Mouse (Mus musculus) adipocyte (in vitro differentiated cells): ENCODE results near the gene Adam15.

Source experiments
- DNase-seq: peaks from one replicate; pipeline ENCODE4 v3.0.0-alpha.2; 2016; ENCODE audit warnings: low spot score

The Adam15 gene

GRCm38 (mm10) chr3:89351271-89351670 is 1.5 kb upstream of the Adam15 start:
- DNase-seq: peak; percentile 47

DNA sequence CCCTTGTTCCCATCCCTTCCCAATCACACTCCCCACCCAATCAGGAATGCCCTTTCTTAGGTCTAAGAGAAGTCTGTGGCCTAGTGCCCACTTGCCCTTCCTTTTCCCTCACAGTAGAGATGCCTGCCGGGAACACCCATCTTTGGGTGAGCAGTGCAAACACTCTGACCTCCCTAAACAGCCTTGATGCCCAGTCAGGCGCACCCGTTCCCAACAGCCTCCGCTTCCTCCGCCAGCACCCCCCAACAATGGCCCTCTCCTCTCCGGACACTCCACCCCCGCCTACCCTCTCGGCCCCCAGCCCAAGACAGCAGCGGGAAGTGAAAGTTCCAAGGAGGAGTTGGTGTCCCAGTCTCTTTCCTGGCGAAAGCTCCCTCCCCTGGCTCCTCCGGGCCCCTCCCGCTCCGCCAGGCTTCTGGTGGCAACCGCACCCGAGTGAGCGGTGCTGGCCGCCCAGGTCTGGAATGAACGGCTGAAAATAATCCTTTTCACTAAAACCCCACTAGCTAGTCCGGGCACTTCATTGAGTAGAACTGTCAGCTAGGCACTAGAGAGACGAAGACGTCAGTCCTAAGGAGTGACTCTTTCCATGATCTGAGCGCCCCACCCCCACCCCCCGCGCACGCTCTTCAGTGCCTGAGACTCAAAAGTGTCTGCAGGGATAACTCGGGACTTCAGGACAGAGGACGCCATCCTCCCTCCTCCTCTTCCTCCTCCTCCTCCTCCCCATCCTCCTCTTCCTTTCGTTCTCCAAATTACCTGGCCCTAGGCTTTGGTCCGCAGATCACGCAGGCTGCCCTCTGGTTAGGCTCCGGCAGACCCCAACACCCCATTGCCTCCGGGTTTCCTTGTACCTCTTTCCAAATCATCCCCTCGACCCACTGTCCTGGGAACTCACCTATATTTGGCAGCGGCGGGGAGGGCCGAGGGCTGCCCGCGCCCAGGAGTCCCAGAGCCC is 606 bp downstream of the Adam15 start:
- peak; percentile 72 for DNase-seq

DNA sequence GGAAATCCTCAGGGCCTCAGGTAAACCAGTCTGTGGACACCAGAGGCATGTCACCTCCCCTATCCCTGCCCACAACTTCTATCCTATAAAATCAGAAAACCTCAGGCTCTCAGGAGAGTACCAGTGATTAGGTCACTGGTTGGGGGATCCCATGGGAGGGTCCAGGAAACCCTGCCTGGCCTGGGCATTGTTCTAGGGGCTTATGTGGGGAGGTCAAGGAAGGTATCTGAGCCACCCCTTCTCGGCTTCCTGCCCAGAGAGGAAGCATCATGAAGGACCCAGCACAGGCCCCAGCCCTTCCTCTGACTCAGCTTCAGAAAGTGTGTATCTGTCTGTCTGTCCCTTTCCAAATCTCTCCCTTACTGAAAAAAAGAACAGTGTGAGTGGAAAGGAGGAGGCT is 1.9 kb downstream of the Adam15 start:
- DNase-seq: no peak

DNA sequence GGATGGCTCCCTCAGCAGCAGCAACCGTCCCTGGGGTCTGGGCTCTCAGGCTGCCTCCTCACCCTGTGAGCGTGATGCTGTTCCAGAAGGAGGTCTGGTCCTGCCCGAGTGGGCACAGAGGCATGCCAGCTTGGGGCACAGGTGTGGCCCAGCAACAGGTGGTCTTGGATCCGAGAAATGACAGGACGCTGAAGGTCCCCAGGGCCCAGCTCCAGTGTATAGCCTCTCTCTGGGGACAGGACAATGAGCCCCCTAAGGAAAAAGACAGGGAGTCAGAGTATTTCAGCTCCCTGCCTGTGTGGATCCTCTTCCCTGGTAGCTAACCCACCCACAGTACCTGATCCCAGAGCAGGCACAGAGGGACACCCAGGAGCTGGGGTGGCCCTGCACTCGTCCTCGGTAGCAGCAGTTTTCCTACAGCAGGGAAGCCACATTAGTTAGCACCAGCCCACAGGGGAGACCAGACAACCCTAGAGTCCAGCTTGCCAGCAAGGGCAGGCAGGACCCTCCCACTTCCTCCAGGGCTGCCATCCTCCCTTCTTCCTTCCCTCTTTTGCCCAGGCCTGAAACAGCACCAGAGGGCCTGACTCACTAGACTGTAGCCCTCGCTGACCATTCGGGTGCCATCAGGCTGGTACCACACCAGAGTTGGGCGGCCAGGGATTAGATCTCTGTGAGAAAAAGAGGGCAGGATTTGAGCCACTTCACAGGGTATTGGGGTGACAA is 2.8 kb downstream of the Adam15 start:
- no peak for DNase-seq

DNA sequence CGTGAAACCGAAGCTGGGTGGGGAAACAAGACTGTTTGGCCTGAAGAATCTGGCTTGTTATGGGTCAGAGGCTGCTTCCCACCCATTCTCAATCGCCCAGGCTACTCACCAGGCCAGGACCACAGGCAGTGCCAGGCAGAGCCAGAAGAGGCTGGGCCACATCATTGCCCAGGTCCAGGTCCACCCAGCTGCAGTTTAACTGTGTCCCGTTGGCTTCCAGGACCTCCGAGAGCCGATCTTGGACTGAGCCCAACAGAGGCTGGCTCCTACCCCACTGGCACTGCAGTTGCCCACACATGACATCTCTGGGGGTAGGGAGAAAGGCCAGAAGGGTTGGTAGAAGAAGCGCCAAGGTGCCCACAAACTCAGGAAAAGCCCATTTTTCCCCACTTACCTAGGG is 6.5 kb downstream of the Adam15 start:
- DNase-seq: no peak

DNA sequence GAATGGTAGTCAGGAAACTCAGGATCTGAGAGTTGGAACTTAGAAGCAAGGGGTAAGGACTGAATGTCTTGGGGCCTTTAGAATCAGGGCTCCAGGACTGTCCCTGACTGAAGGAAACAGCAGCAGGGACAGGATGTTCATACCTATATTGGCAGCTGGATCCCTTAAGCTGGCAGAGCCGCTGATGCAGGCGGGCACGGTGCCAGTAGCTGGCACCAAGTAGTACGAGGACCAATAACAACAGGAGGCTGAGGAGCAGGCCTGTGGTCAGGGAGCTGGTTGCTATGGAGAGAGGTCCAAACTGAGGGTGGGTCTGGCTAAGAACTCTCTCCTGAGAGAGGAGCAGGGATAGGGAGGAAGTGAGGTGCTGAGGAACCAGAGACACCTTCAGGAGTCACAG is 8.0 kb downstream of the Adam15 start:
- DNase-seq: no peak

GRCm38 (mm10) chr3:89340465-89340864 is 9.3 kb downstream of the Adam15 start:
- DNase-seq: peak; percentile 70

DNA sequence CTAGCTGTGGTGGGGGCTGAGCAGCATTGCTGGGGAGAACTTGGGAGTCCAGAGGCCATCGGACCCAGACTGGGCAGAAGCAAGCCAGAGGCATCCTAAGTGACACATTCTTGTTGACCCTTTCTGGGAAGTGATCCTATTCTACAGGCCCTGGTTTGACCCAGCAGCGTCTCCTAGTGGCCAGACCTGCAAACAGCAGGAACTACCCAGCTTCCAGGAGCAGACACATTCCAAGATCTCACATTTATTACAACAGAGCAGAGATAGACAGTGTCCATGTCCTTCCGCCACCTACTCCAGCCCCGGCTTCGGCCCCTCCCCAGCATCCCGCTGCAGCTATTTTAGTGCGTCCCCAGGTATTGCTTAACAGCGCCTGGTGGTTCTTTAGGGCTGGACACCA is 10.4 kb downstream of the Adam15 start:
- DNase-seq: peak; percentile 83

GRCm38 (mm10) chr3:89337721-89338578 is 11.8 kb downstream of the Adam15 start, which contains the start of gene Efna4:
Gene Efna4, minus strand, starts transcription at chr3:89338028.
- DNase-seq: peak; percentile 72

GRCm38 (mm10) chr3:89337062-89337720 is 12.6 kb downstream of the Adam15 start:
- no peak for DNase-seq

GRCm38 (mm10) chr3:89336529-89336928 is 13.3 kb downstream of the Adam15 start:
- DNase-seq: no peak

DNA sequence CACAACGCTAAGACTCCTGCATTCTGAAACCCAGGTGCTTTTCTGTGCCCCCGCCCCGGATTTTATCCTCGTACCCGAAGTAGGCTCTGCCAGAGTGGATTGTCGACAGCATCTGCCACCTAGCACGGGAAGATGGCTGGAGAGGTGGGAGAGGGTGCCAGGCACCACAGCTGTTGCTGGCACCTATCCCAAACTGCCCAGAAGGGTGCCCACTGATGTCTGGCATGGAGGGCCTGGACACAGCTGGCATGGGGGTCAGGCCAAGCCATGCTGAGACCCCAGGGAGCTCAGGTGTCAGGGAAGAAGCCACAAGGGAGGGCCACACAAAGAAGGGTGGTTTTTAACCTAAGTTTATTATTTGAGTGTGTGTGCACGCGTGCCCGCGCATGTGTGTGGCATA is 16.7 kb downstream of the Adam15 start:
- no peak for DNase-seq

- DNase-seq: no peak
Measured at GRCm38 (mm10) chr3:89332476-89332875, 17.3 kb downstream of the Adam15 start.

GRCm38 (mm10) chr3:89332013-89332412 is 17.8 kb downstream of the Adam15 start:
- DNase-seq: no peak

GRCm38 (mm10) chr3:89331561-89331960 is 18.2 kb downstream of the Adam15 start:
- no peak for DNase-seq

DNA sequence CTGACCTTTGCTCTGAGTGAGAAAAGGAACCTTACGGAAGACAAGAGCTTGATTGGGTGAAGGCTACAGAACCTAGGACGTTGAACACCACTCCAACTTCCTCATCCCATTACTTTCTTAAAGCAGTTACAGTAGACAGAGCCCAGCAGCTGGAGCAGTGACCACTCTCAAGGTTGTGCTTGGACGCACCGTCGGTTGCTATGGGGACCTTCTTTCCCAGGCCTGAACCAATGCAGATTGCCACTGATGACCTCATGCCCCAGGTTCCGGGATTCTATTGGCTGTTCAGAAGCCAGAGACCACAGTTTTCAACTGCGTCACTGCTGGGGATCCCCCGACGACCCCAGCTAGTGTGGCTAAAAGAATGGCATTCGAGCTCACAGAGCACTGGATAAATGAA is 18.8 kb downstream of the Adam15 start:
- no peak for DNase-seq

GRCm38 (mm10) chr3:89330346-89330745 is 19.4 kb downstream of the Adam15 start:
- no peak for DNase-seq

GRCm38 (mm10) chr3:89328623-89329022 is 21.2 kb downstream of the Adam15 start:
- no peak for DNase-seq

- DNase-seq: no peak
Measured at GRCm38 (mm10) chr3:89327371-89327870, 22.4 kb downstream of the Adam15 start.

GRCm38 (mm10) chr3:89325882-89326281 is 23.9 kb downstream of the Adam15 start:
- DNase-seq: no peak

GRCm38 (mm10) chr3:89322514-89323165 is 27.2 kb downstream of the Adam15 start, which contains the start of gene Efna3:
Gene Efna3, minus strand, starts transcription at chr3:89322965.
- no peak for DNase-seq
